Mouse (Mus musculus) adrenal gland, postnatal 25 days (tissue): ENCODE data around the gene Ntf5. TPM values are rescaled to one million over a fixed set of nuclear protein-coding genes. Genes with fewer than 3 reads are reported as not detected.

ENCODE experiments used
- DNase-seq: peaks from one replicate; pipeline ENCODE4 v3.0.0; 2021; ENCODE audit warnings: mixed read lengths
- total RNA-seq: library from RNA; stranded (reverse); gene quantifications from 2 replicates; pipeline ENCODE4 v1.2.3, GENCODE M21; 2021

The Ntf5 gene
- total RNA-seq, 1 experiment from 2014 or later, result not detected

DNA sequence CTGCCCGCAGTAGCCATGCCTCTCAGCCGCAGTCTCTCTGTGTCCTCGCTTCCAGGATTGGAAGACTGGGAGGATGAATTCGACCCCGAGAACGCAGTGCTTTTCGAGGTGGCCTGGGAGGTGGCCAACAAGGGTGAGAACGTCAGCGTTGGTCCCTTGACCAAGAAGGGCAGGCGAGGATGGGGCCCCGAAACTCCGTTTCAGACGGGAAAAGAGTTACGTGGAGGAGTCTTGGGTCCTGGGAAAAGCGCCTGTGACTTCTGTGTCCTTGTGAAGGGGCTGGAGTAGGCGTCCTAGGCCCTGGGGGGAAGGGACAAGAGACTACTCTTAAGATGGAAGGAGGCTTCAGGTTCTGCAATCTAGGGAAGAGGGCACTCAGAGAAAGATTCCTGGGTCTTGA lies 21.5 kb downstream of the Ntf5 start:
- no peak for DNase-seq

- no peak for DNase-seq
Observed at GRCm38 (mm10) chr7:45436444-45436843, 22.9 kb downstream of the Ntf5 start.

GRCm38 (mm10) chr7:45437046-45437445 lies 23.6 kb downstream of the Ntf5 start:
- no peak for DNase-seq

- DNase-seq, result no peak
Observed at GRCm38 (mm10) chr7:45437521-45438276, 24.2 kb downstream of the Ntf5 start, which contains the start of gene Ruvbl2. Gene Ruvbl2, minus strand, starts transcription at chr7:45438096.

- DNase-seq, result no peak
Observed at GRCm38 (mm10) chr7:45443526-45444420, 30.3 kb downstream of the Ntf5 start.

- no peak for DNase-seq
Observed at GRCm38 (mm10) chr7:45446589-45446988, 33.1 kb downstream of the Ntf5 start.

DNA sequence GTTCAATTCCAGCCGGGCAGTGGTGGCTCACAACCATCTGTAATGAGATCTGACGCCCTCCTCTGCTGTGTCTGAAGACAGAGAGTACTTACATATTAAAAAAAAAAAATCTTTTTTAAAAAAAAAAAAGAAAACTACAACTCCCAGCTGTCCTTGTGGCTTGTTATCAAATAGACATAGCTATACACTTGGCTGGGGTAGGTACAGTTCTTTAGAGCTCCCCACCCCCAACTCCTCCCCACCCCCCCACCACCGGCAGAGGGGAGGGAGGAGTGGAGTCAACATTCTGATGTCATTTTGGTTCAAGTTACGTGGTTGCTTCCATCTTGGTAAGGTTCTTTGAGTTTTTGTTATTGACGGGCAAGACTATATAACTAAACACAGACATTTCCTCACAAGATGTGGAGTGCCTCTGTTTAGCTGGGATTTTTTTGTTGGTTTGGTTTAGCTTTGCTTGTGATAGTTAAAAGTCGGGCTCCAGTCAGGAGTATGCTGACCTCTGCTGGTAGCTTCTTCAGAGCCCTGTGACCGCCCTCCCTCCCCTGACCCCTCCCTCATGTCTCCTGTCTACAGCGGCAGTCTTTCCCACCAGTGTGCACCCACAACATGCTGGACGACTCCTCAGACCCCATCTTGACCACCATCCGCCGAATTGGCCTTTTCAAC lies 34.0 kb downstream of the Ntf5 start:
- DNase-seq, result no peak

DNA sequence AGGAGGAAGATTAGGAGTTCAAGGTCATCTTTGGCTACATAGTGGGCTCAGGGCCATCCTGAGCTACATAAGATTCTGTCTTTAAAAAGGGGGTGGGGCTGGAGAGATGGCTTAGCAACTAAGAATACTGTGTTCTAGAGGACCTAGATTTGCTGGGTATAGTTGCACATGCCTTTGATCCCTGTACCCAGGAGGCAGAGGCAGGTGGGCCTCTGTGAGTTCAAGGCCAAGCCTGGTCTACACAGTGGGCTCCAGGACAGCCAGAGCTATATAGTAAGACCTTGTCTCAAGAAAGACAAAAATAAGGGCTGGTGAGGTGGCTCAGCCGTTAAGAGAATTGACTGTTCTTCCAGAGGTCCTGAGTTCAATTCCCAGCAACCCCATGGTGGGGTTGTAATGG lies 36.5 kb downstream of the Ntf5 start:
- no peak for DNase-seq

- DNase-seq, result peak; percentile 87
Observed at GRCm38 (mm10) chr7:45451344-45451982, 38.0 kb downstream of the Ntf5 start.

DNA sequence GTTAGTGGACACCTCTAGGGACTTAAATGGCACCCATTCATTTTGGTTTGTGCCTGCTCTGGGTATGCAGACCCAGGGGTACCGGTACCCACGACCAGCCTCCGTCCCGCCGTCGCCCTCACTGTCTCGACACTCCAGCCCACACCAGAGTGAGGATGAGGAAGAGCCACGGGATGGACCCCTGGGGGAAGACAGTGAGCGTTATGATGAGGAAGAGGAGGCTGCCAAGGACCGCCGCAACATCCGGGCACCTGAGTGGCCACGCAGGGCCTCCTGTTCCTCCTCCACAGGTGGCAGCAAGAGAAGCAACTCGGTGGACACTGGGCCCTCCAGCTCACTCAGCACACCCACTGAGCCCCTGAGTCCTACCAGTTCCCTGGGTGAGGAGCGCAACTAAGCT lies 41.5 kb downstream of the Ntf5 start:
- no peak for DNase-seq

DNA sequence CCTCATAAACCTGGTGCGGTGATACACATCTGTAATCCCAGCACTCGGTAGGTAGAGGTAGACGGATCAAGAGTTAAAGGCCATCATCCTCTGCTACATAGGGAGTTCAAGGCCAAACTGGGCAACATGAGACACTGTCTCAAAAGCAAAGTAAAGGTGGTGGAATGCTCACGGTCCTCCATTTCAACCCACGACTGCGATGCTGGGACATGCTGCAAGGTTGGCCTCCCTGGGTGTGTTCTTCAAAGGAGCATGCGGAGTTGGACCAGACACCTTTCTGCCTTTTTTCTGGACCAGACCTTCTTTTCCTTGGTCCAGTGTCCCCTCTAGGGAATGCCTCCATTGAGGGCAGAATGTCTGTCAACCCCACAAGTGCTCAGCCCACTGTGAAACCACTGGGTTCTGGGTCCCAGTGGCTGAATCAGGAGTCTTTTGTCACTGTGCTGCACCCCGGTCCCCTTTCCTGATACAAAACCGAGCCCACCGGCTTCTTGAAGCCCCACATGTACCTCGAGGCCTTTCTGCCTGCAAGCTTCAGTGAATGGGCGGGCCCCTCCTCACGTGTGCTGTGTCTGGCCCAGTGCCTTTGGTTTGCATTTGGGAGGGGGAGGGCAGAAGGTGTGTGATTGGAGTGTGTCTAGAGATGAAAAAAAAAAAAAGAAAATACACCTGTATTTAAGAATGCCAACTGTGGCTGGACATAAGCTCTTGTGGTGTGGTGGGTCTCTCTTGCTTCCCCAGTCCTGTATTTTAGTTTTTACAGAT lies 42.6 kb downstream of the Ntf5 start:
- DNase-seq, result no peak

- DNase-seq, result no peak
Observed at GRCm38 (mm10) chr7:45456721-45457203, 43.3 kb downstream of the Ntf5 start.

- no peak for DNase-seq
Observed at GRCm38 (mm10) chr7:45457204-45458060, 43.9 kb downstream of the Ntf5 start.

DNA sequence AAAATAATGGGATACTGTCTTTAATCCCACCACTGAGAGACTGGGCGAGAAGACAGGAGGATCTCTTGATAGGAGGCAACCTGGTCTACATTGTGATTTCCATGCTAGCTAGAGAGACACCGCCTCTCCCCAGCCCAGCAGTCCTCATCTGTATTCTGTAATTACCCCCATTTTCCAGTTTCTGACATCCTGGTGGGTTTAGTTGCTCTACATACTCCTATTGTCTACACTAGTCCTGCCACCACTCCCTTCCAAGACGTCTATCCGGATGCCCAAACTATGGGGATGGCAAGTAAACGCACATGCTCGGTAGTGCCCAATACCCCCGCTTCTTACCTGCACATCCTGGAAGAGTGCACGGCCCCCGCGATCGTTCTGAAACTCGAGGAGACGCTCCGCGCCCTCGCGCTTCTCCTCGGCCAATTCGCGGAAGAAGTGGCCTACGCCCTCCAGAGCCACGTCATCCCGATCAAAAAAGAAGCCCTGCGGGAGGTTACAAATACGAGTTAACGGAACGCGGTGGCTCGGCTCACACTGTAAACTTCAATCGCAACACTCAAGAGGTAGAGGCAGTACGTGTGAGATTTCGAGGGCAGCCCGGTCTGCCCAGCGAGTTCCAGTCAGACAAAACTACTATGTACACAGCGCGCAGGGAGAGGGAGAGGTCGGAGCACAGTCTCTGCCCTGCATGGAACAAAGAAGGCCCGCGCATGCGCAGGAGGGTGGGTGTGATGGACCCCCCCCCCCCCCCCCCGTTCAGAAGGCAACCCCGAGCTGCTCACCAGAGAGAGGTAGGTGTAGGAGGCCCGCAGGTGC lies 45.5 kb downstream of the Ntf5 start:
- DNase-seq, result peak; percentile 81

GRCm38 (mm10) chr7:45459564-45460140 lies 46.2 kb downstream of the Ntf5 start, which contains the start of gene Ftl1:
Gene Ftl1, minus strand, starts transcription at chr7:45459884.
- DNase-seq, result peak; percentile 96

DNA sequence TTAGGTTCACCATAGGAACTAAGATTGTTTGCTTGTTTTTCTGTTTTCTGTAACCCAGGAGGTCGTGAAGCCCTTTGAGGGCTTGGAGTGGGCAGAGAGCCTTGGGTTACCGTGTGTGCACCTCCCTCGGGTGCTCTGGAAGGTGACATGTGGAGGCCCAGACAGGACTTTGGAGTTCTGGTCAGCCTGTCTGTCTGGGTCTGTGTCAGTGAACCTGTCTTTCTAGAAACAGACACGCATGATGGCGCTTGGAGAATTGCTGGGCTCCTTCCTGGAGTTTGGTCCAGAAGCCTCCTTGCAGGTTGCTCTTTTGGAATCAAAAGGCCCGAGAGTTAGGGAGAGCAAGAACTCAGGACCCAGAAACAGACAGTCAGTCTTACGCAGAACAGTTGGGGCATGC lies 46.9 kb downstream of the Ntf5 start:
- DNase-seq, result no peak

DNA sequence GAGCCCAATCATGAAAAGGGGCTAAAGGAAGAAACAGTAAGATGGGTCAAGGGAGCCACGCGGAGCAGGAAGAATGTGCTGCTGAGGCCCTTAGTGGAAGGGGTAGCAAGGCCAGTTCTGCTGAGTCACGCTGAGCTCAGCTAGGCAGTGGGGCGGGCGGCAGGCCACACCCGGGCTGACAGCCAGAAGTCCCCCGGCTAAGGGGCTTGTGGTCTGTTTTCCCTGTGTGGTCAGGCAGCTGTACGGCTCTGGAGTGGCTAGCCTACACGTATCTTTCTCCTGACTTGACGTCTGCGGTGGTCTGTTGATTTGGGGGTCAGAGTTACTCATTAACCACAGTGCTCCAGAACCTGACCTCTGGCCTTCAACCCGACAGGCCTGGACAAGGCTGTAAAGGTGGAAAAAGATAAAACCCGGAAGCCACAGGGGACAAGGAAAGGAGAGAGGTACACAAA lies 47.4 kb downstream of the Ntf5 start:
- DNase-seq, result peak; percentile 80

DNA sequence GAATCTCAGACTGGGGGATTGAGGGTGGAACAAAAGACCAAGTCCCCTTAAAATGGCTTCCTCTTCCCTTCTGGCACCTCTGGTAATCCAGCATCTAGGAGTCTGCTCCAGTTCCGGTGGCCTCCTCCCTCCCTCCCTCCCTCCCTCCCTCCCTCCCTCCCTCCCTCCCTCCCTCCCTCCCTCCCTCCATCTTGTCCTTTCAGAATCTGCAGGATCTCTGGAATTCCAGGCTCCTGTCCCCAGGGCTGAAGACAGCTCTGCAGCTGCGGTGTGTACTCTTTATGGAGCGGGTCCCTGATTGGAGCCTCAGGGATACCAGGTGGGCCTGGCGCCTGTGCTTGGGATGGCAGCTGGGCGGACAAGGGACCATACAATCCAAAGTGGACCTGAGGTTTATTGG lies 47.8 kb downstream of the Ntf5 start:
- no peak for DNase-seq

- no peak for DNase-seq
Observed at GRCm38 (mm10) chr7:45461781-45462180, 48.3 kb downstream of the Ntf5 start.
